Mouse (Mus musculus) forebrain, embryonic 13.5 days (tissue): ENCODE results near the gene Mogs. TPM values are rescaled to one million over a fixed set of nuclear protein-coding genes. Genes with fewer than 3 reads are reported as not detected.
"Not testable (repeated sequence)": the region's sequence is repeated elsewhere in the genome, so short reads cannot be mapped to it uniquely, and the experiment has no call there.

Experiments
- ATAC-seq: fragments of 200-750 bp; cut with Nextera tagmentation; 2 replicates; pipeline ENCODE4 v1.8.0; 2017
- H3K27ac ChIP-seq: fragments of 300-500 bp; sonication (generic); 2 replicates; pipeline ENCODE4 v1.5.1; 2015; ENCODE audit warnings: inconsistent platforms, mild to moderate bottlenecking, moderate library complexity
- H3K27me3 ChIP-seq: fragments of 300-500 bp; sonication (generic); 2 replicates; pipeline ENCODE4 v1.6.1; 2015; ENCODE audit warnings: mild to moderate bottlenecking, inconsistent platforms
- H3K36me3 ChIP-seq: fragments of 300-500 bp; sonication (generic); 2 replicates; pipeline ENCODE4 v1.6.1; 2015; ENCODE audit warnings: mild to moderate bottlenecking, inconsistent platforms; ENCODE audit not compliant: poor library complexity, severe bottlenecking
- H3K4me1 ChIP-seq: fragments of 300-500 bp; sonication (generic); 2 replicates; pipeline ENCODE4 v1.6.1; 2015; ENCODE audit warnings: inconsistent platforms
- H3K4me2 ChIP-seq: fragments of 300-500 bp; sonication (generic); 2 replicates; pipeline ENCODE4 v1.6.1; 2015; ENCODE audit warnings: inconsistent platforms, mild to moderate bottlenecking, moderate library complexity
- H3K4me3 ChIP-seq: fragments of 300-500 bp; sonication (generic); 2 replicates; pipeline ENCODE4 v1.5.1; 2015; ENCODE audit warnings: mild to moderate bottlenecking, inconsistent platforms
- H3K9ac ChIP-seq: fragments of 300-500 bp; sonication (generic); 2 replicates; pipeline ENCODE4 v1.6.1; 2015; ENCODE audit warnings: mild to moderate bottlenecking, inconsistent platforms
- H3K9me3 ChIP-seq: fragments of 300-500 bp; sonication (generic); replicated peaks from 2 replicates; pipeline ENCODE4 v1.6.1; 2016; ENCODE audit warnings: inconsistent platforms
- WGBS: fragments of 180-500 bp; shearing (Covaris S2); methylation state at CpG from one replicate; pipeline ENCODE4 v1.1.7; 2015; 5-methylcytosine and 5-hydroxymethylcytosine counted together
- polyA plus RNA-seq: library from polyadenylated mRNA; unstranded; fragments of >200 nt; fragmentation: Nextera tagmentation; extraction: Ambion mirVana; gene quantifications from 2 replicates; pipeline ENCODE4 v1.2.1, GENCODE M21; 2015

The Mogs gene
- polyA plus RNA-seq, 1 experiment from 2014 or later, result 19.2 TPM

DNA sequence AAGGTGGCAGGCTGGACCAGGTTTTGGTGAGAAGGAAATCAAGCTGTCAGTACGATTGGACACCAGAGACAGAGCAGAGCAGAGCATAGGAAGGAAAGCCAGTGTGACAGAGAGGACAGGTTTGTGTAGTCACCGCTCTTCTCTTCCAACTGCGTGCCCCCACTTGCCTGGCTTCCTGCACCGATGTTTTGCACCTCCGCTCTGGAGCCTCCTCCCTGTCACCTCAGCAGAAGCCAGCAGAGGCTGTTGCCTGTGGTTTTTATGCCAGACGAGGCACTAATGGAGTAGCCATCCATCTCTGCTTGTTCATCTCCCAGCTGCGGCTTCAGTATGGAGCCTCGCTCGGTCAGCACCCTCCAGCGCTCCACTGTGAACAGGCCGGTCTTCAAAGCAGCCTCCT is 27.6 kb downstream of the Mogs start:
- Histone ChIP-seq H3K9me3 (no peaks in the 10 kb centered on the region), H3K4me3 (no peak overlapping the region), H3K27me3 (peaks cover 7% of the 10 kb centered on the region), H3K9ac (no peak overlapping the region), H3K36me3 (0 out of 2 replicates have a peak, but pooled peaks cover under 1% of the 10 kb centered on the region), H3K4me2 (peak overlapping the region; percentile 65; the same call in 1 of the 2 replicates), H3K27ac (no peak overlapping the region), H3K4me1 (peaks cover 17% of the 10 kb centered on the region)
- 60% methylated on average over 11 of the region's 11 CpGs for WGBS
- no peak for ATAC-seq

DNA sequence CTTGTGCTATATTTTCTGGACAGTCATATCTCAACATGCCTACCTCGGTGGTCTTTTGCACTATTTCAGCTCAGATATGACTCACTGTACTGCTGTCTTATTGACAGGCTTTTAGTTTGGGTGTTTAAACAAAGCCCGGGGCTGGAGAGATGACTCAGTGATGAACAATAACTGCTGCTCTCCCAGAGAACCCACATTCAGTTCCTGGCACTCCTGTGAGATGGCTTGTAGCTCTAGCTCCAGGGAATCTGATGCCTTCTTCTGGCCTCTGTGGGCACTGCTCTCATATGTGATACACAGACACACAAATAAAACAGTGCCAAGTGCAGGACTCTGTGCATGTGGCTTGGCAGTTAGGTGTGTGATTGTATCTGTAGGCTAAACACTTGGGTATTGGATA is 29.9 kb downstream of the Mogs start:
- WGBS, result 86% methylated on average over 2 of the region's 2 CpGs
- H3K27me3 ChIP-seq, result peaks cover 7% of the 10 kb centered on the region
- H3K36me3 ChIP-seq, result peaks cover 14% of the 10 kb centered on the region; the same call in 1 of the 2 replicates
- H3K9me3 ChIP-seq, result no peaks in the 10 kb centered on the region
- H3K27ac ChIP-seq, result no peak overlapping the region
- no peak overlapping the region for H3K9ac ChIP-seq
- no peak for ATAC-seq
- no peak overlapping the region for H3K4me2 ChIP-seq
- H3K4me3 ChIP-seq, result no peak overlapping the region
- peaks cover 9% of the 10 kb centered on the region for H3K4me1 ChIP-seq

DNA sequence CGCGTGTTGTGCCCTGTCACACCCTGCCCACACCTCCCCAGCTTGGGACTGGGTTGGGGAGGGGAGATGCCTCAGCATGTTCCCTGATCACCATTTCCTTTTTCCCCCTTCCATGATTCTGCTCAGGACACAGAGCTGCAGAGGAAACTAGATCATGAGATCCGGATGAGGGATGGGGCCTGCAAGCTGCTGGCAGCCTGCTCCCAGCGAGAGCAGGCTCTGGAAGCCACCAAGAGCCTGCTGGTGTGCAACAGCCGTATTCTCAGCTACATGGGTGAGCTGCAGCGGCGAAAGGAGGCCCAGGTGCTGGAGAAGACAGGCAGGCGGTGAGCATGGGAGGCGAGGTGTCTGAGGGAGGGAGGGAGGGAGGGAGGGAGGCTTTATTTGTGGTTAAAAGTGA is 30.5 kb downstream of the Mogs start:
- 76% methylated on average over 9 of the region's 9 CpGs for WGBS
- peaks cover 17% of the 10 kb centered on the region for H3K36me3 ChIP-seq
- no peak overlapping the region for H3K4me3 ChIP-seq
- no peak overlapping the region for H3K4me2 ChIP-seq
- no peak overlapping the region for H3K9ac ChIP-seq
- no peak for ATAC-seq
- H3K4me1 ChIP-seq, result peaks cover 9% of the 10 kb centered on the region
- H3K9me3 ChIP-seq, result no peaks in the 10 kb centered on the region
- peaks cover 7% of the 10 kb centered on the region for H3K27me3 ChIP-seq
- H3K27ac ChIP-seq, result no peak overlapping the region

DNA sequence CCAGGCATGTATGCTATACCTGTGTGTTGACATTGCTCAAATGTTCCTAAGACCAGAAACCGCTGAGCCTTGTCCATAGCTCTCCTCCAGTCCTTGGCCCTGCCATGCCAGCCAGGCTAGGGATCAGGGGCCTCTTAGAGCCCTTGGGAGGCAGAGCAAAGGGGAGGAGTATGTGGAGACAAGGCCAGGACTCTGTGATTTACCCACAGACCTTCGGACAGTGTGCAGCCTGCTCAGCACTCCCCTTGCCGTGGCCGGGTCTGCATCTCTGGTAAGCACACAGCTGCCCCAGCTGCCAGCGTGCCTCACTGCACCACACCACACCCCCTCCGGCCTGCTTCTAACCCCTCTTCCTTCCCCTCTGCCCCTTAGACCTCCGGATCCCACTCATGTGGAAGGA is 32.0 kb downstream of the Mogs start:
- Histone ChIP-seq H3K36me3 (peaks cover 30% of the 10 kb centered on the region), H3K27ac (no peak overlapping the region), H3K4me3 (no peak overlapping the region), H3K4me1 (peaks cover 8% of the 10 kb centered on the region), H3K9ac (no peak overlapping the region), H3K9me3 (no peaks in the 10 kb centered on the region), H3K27me3 (peaks cover 3% of the 10 kb centered on the region), H3K4me2 (no peak overlapping the region)
- WGBS, result 56% methylated on average over 7 of the region's 7 CpGs
- no peak for ATAC-seq

DNA sequence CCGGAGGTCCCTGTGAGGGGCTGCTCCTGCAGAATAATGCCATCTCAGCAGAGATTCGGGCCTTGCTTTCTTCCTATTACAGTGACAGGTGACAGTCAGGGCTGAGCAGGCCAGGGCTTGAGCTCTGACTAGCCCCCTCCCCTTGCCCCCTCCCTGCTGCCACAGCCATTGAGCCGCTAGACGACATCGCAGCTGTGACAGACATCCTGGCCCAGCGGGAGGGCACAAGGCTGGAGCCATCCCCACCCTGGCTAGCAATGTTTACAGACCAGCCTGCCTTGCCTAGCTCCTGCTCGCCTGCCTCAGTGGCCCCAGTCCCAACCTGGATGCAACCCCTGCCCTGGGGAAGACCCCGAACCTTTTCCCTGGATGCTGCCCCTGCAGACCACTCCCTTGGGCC is 36.4 kb downstream of the Mogs start:
- WGBS, result 26% methylated on average over 8 of the region's 8 CpGs
- Histone ChIP-seq H3K27me3 (no peaks in the 10 kb centered on the region), H3K36me3 (peaks cover 39% of the 10 kb centered on the region), H3K27ac (no peak overlapping the region), H3K9ac (peak overlapping the region; percentile 45), H3K4me1 (peaks cover 31% of the 10 kb centered on the region), H3K4me2 (no peak overlapping the region), H3K9me3 (no peaks in the 10 kb centered on the region), H3K4me3 (no peak overlapping the region)
- ATAC-seq, result no peak

DNA sequence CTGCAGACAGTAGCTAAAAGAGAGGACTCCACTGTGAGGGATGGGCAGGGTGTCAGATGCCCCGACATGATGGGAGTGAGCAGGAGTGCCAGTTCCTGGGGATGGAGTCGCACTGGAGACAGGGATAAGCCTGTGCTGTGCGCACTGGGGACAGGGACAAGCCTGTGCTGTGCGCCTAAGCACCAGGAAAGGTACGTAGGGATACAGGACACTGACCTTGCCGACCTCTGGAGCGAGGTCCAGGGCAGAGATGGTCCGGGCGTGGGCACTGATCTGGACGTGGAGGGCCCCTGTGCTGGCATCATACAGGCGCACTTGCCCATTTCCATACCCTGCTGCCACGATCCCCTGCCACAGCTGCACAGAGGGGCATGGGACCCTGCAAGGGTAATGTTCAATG is 37.7 kb downstream of the Mogs start:
- no peak for ATAC-seq
- no peak overlapping the region for H3K9ac ChIP-seq

DNA sequence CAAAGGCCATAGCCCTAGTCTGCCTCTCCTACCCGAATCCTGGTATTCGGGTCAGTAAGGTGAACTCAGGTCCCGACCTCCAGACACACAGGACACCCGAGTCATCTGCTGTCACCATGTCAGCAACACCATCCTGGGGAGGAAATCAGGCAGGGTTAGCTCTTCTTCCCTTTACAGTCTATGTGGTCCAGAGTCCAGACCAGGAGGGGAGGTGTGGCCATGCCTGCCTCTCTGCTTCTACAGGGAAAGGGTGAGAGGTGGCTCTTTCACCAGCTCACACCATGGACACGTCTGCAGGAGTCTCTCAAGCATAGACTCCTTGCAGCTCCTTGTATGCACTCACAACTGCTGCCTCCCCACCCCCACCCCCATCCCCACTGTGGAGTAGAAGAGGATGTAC is 38.2 kb downstream of the Mogs start:
- H3K9ac ChIP-seq, result no peak overlapping the region
- ATAC-seq, result no peak

More for the DNA sequence above, 37.7 kb downstream of the Mogs start:
- Histone ChIP-seq H3K4me2 (no peak overlapping the region), H3K27me3 (no peaks in the 10 kb centered on the region), H3K9me3 (no peaks in the 10 kb centered on the region), H3K4me3 (no peak overlapping the region), H3K36me3 (peaks cover 38% of the 10 kb centered on the region), H3K27ac (no peak overlapping the region), H3K4me1 (peaks cover 32% of the 10 kb centered on the region)
- WGBS, result 87% methylated on average over 12 of the region's 12 CpGs

DNA sequence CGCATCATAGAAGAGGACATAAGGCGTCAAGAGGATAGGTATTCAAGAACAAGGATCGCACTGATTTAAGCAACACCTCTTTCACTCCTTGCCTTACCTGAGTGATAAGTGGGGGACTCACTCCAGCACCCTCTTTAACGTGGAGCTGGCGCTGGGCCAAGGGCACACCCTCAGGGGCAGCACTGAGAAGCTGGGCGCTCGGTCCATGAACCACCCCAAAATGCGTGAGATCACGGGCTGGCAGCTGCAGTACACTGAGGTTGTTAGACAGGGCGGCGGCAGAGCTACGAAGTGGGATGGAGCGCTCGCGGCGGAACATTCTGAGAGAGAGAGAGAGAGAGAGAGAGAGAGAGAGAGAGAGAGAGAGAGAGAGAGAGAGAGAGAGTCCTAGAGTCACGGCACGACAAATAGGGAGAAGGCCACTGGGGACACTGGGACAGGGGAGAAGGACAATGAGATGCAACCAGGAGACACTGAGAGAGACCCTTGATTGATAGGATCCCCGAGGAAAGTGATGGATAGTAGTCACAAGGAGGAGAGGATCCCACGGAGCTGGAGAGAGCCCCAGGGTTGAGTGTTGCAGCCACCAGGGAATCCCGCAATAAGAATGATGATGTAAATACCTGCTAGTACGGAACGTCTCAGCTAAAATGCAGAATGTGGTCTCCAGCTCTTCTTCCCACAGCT is 40.4 kb downstream of the Mogs start:
- peak overlapping the region; percentile 60 for H3K4me3 ChIP-seq
- H3K36me3 ChIP-seq, result peaks cover 23% of the 10 kb centered on the region
- H3K4me2 ChIP-seq, result peak overlapping the region; percentile 84
- peaks cover 9% of the 10 kb centered on the region for H3K27me3 ChIP-seq
- 7% methylated on average over 23 of the region's 23 CpGs for WGBS
- peaks cover 32% of the 10 kb centered on the region for H3K4me1 ChIP-seq
- peak; percentile 48 for ATAC-seq
- 0 out of 2 replicates have a peak overlapping the region, but pooled peaks have one; percentile 19 for H3K27ac ChIP-seq
- peak overlapping the region; percentile 73 for H3K9ac ChIP-seq
- H3K9me3 ChIP-seq, result no peaks in the 10 kb centered on the region

More for the DNA sequence above, 38.2 kb downstream of the Mogs start:
- Histone ChIP-seq H3K4me1 (peaks cover 32% of the 10 kb centered on the region), H3K4me2 (no peak overlapping the region), H3K27me3 (no peaks in the 10 kb centered on the region), H3K9me3 (no peaks in the 10 kb centered on the region), H3K4me3 (no peak overlapping the region), H3K27ac (no peak overlapping the region), H3K36me3 (peaks cover 37% of the 10 kb centered on the region)
- WGBS, result 80% methylated on average over 5 of the region's 5 CpGs

DNA sequence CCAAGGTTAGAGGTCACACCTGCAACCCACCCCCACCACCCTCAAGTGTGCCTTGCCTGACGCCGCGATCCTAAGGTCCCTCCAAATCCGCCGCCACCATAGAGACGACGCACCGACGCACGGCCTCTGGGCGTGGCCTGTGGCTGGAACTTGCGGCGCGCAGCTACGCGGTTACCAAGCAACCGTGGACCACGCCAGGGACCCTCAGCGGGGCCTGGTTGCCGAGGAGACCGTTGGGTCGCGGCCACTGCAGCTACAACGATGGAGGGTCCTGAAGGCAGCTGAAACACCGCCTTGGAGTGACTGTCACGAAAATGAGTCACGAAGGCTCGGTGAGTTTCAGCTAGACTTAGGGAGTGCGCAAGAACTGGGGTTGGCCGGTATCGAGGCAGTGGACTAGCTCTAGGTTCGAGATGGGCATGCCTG is 41.0 kb downstream of the Mogs start, which contains the start of the genes Wdr54 and 1700003E16Rik:
TSS of gene Wdr54 (minus strand) at position 139 of the 426 bp plus-strand sequence.
TSS of gene 1700003E16Rik (plus strand) at position 146 of the 426 bp plus-strand sequence.
- Histone ChIP-seq H3K4me1 (peaks cover 32% of the 10 kb centered on the region), H3K9me3 (no peaks in the 10 kb centered on the region), H3K36me3 (peaks cover 19% of the 10 kb centered on the region), H3K27me3 (peaks cover 15% of the 10 kb centered on the region), H3K9ac (peak within 1 kb of the TSS; percentile 73), H3K27ac (peak within 1 kb of the TSS; percentile 19; the same call in 1 of the 2 replicates), H3K4me3 (peak within 1 kb of the TSS; percentile 60), H3K4me2 (peak within 1 kb of the TSS; percentile 84)
- ATAC-seq, result peak; percentile 96
- under 1% methylated on average over 32 of the region's 32 CpGs for WGBS

DNA sequence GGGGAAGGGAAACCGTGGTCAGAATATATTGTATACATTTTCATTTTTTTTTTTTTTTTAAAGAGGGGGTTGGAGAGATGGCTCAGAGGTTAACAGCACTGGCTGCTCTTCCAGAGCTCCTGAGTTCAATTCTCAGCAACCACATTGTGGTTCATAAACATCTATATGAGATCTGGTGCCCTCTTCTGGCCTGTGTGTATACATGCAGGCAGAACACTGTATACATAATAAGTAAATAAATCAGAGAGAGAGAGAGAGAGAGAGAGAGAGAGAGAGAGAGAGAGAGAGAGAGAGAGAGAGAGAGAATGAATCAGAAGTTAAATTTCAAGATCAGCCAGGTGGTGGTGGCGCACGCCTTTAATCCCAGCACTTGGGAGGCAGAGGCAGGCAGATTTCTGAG is 44.2 kb downstream of the Mogs start:
- H3K27me3 ChIP-seq, result peaks cover 47% of the 10 kb centered on the region
- H3K4me1 ChIP-seq, result peaks cover 35% of the 10 kb centered on the region
- not testable (repeated sequence) for H3K4me2 ChIP-seq, H3K4me3 ChIP-seq, H3K36me3 ChIP-seq, H3K27ac ChIP-seq, ATAC-seq, H3K9me3 ChIP-seq, H3K9ac ChIP-seq
- WGBS, result 20% methylated on average over 3 of the region's 3 CpGs

DNA sequence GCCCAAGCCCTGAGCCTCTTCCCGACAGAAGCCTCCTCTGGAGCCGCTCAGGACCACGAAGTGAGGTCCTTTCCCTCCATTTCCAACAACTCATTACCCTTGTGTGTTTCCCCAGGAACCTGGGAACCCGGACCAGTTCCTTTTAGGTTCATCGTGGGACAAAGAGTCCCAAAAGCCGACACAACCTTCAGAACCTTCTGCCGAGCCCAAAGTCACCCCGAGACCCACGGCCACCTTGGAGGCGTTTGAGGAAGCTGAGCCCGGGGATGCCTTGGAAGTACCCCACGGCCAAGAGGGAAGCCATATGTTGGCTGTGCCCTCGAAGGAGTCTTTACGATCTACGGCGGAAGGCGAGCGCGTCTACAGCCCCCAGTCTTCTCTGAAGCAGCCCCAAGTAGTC is 46.1 kb downstream of the Mogs start:
- Histone ChIP-seq H3K9ac (no peak overlapping the region), H3K4me2 (peak overlapping the region; percentile 47), H3K9me3 (no peaks in the 10 kb centered on the region), H3K4me3 (peak overlapping the region; percentile 23), H3K27ac (no peak overlapping the region), H3K4me1 (peaks cover 25% of the 10 kb centered on the region), H3K36me3 (no peaks in the 10 kb centered on the region), H3K27me3 (peaks cover 47% of the 10 kb centered on the region)
- WGBS, result 7% methylated on average over 19 of the region's 19 CpGs
- no peak for ATAC-seq

DNA sequence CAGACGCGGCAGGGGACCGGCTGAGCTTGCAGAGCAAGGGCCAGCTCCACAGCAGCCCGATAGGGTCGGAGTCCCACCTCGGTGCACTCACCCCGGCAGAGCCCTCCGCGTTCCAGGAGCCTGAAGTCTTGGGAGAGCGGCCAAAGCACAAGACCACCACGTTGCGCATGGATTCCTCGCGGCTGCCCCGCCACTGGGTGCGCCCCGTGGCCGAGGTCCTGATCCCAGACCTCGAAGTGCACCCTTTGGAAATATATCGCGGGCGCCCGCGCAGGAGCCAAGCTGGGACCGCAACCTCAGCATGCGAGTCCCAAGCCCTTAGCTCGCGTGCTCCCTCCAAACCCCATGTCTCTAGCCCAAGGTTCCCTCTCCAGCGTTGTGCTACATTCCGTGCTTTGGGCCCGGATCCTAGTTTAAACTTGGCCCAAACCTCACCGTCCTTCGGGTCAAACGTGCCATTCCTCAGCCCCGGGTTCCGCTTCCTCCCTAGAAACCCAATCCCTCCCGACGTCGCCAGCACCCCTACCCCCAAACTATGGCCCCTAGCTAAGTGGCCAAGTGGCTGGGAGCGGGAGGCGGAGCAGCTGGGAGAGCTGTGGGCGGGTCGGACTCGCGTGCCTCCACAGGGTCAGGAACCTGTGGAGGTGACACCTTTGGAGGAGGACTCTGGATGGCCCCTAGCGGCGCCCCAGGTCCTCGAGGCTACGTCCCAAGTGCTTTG is 46.8 kb downstream of the Mogs start:
- no peak for ATAC-seq
- WGBS, result 1% methylated on average over 49 of the region's 49 CpGs

More for the DNA sequence above, 46.8 kb downstream of the Mogs start:
- Histone ChIP-seq H3K9ac (no peak overlapping the region; the same call in 1 of the 2 replicates), H3K27me3 (peaks cover 47% of the 10 kb centered on the region), H3K9me3 (no peaks in the 10 kb centered on the region), H3K4me3 (peak overlapping the region; percentile 23), H3K36me3 (no peaks in the 10 kb centered on the region), H3K4me2 (peak overlapping the region; percentile 47), H3K27ac (no peak overlapping the region), H3K4me1 (peaks cover 28% of the 10 kb centered on the region)
